Mouse (Mus musculus): ENCODE data around the gene Ube2c. TPM values are rescaled to one million over a fixed set of nuclear protein-coding genes. Genes with fewer than 3 reads are reported as not detected.

Gene Ube2c
- polyA plus RNA-seq, 3 experiments from 2014 or later = 7.9 to 171 (median 15.0) TPM

DNA sequence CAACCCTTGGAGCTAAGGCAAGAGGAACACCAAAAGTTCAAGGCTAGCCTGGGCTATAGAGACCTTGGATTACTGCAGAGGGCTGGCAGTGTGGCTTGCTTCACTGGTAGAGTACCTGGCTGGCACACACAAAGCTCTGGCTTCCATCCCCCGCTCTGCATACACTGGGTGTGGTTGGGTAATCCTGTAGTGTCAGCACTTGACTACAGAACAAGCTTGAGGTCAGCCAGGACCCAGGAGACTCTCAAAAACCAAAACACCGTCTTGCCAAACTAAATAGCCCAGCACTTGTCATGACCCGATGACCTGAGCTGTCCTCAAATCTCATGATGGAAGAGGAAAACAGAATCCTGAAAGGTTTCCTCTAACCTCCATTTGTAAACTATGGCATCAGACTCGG is 20.8 kb downstream of the Ube2c start:
- no peak for ATAC-seq

DNA sequence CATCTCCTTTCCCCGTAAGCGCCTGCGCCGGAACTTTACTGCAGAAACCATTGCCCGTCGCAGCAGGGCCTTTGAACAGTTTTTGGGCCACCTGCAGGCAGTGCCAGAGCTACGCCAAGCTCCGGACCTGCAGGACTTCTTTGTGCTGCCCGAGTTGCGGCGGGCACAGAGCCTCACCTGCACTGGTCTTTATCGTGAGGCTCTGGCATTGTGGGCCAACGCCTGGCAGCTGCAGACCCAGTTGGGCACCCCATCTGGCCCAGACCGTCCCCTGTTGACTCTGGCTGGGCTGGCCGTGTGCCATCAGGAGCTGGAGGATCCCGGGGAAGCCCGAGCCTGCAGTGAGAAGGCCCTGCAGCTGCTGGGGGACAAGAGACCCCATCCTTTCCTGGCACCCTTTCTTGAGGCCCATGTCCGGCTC is 22.2 kb downstream of the Ube2c start:
- no peak for ATAC-seq

DNA sequence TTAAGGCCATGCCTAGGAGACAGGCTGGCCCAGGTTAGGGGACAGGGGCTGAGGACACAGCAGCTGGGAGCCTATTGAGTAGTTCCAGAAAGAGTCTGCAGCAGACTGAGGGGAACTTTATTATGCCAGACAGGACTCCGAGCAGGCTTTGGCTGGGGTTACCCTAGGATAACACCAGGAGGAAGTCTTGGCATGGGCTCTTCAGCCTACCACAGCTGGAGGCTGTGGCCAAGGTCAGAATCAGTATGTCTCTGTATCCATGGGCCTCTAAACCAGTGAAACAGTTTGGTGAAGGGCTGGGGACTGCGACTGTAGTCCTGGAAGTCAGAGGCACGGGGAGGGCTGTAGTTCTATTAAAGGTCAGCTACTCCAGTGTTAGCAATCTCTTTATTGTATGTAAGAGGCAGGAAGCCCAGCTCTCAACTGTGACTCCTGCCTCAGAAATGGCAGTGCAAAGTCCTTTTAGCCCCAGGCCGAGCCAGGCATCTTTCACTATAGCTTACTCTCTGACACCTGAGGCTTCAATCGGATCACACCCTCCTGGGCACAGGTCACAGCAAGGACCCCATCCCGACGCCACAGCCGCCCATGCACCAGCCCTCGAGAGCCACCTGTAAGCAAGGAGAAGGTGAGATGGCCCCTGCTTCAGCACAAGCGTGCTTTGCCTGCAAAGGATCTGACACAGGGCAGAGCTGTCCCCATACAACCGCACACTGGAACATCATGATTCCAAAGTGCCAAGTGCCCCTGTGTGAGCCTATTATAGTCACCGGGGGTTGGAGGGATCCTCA is 22.9 kb downstream of the Ube2c start:
- ATAC-seq = no peak

DNA sequence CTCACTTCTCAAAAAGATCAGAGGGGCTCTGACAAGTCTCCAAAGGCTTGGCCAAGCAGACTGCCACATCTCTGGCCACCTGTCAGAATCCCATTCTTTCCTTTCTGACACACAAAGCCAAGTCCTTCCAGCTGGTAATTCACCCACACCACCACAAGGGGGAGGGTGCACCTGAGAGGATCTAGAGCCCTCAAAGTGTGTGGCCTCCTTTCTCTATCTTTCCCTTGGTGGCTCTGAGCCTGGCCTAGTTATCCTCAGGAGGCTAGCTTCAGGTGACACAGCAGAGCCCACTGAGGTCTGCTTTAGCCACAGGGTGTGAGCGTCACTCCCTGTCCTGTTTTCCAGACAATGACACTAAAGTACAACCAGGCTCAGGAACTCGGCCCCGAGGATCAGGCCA is 23.5 kb downstream of the Ube2c start:
- peak; percentile 60 for ATAC-seq

DNA sequence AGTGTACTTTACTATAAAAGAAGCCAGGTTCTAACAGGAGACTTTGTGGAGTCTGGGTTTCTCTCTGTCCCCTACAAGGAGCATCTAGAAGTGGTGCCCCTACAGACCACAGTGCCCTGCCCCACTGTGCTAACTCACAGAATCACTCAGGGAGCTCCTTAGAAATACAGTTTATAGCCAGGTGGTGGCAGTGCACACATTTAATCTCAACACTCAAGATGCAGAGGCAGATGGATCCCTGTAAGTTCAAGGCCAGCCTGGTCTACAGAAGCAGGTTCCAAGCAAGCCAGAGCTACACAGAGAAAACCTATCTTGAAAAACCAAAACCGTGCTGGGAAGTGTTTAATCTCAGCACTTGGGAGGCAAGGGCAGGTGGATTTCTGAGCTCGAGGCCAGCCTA is 24.1 kb downstream of the Ube2c start:
- peak; percentile 27 for ATAC-seq

DNA sequence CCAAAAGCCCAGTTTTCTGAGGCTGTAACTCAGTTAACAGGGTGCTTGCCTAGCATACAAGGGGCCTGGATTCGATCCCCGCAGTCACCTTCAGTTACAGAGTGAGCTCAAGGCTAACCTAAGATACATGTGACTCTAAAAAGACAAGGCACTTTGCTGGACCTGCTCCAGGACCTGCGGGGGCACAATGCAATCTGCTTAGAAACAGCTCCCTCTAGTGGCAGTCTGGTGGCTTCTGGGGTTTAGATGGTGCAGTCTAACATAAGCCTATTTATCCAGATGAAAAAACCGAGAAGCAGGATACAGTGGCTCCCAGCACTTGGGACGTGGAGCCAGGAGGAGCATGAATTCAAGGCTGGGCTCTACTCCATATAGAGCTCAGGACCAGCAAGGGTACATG is 24.6 kb downstream of the Ube2c start:
- peak; percentile 65 for ATAC-seq

DNA sequence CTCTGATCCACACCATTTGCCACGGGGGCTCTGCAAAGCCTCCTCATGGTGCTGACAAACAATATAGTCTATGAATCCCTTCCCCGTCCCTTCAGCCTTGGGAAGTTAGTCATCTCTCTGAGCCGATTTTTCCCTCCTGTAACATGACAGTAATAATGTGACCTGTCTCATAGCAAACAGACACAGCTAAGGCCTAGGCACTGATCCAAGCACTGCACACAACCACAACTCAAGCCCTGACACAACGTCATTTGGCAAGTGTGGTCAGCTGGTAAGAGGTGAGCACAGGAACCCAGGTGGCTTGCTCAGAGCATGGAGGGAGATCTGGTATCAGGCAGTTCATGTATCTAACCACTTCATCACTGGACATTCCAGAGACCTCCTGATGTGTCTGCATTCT is 26.2 kb downstream of the Ube2c start:
- ATAC-seq = no peak

DNA sequence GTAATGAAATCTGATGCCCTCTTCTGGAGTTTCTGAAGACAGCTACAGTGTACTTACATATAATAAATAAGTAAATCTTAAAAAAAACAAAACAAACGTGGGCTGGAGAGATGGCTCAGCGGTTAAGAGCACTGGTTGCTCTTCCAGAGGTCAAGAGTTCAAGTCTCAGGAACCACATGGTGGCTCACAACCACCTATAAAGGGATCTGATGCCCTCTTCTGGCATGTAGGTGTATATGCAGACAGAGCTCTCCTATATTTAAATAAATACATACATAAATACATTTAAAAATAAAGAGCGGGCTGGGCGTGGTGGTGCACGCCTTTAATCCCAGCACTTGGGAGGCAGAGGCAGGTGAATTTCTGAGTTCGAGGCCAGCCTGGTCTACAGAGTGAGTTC is 28.9 kb downstream of the Ube2c start:
- peak; percentile 41 for ATAC-seq

DNA sequence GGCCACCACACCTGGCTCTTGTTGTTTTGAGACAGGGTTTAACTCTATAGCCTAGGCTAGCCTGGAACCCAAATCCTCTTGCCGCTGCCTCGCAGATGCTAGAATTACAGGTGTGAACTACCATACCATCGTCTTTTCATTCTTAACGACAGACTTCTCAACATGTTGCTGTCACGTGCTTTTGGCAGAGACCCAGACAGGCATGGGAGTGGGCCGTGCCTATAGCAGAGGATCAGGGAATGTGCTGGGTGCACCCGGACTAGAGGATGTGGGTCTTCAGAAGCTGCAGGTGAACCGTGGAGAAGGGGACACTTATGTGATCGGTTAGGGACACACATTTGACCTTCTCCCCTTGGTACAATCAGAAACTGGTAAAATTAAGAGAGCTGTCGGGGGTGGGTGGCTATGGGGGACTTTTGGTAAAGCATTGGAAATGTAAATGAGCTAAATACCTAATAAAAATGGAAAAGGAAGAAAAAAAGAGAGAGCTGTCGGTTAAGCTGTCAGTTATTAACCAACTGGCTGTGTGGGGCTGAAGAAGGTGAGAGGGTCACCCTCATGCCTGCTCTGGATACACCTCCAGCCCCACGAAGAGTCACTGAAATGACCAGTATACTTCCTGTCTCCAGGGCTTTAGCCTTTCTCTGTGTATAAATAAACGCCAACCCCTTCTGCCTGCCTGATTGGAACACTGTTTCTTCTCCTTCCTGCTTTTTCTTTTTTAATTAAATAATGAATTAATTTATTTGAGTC is 30.7 kb downstream of the Ube2c start:
- ATAC-seq = no peak

DNA sequence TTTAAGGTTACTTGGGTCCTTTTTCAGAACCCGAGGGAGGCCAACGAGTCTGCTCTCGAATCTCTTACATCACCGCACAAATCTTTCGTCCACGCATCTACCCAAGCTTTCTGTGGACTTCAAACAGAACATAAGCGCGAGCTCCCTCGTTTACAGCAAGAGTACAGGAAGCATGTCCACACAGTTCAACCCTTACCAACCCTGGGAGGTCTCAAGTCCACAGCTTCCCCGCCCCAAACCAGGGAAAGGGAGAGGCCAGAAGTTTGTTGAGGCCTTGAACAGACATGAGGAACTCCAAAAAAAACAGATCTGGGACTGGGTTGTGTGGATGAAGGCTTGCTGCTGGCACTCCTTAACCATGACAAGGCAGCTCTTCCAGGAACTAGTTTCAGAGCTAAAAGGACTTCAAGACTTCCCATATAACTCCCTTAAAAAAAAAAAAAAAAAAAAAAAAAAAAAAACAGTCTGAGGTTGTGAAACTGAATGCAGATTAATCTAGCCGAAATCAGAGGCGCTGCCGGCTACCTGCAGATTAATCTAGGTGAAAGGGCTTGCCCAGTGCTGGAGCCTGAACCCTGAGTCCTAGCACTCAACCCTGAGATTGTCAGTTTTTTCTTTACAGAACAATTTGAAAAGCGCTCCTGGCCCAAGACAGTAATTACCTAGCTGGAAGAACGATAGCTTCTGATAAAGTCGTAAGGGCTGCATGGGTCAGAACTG is 33.7 kb downstream of the Ube2c start:
- ATAC-seq = no peak

DNA sequence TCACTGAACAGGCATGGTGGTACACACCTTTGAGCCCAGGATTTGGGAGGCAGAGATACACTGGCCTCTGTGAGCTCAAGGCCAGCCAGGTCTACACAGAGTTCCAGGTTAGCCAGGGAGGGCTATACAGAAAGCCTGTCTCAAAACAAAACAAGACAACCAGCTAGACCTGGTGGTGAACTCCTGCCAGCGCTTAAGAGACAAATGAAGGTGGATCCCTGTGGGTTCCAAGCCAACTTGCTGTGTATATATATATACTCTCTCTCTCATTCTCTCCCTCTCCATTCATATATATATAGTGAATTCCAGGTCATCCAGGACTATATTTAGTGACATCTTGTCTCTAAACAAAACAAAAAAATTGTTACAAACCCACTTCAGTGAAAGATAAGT is 34.2 kb downstream of the Ube2c start:
- ATAC-seq = no peak

DNA sequence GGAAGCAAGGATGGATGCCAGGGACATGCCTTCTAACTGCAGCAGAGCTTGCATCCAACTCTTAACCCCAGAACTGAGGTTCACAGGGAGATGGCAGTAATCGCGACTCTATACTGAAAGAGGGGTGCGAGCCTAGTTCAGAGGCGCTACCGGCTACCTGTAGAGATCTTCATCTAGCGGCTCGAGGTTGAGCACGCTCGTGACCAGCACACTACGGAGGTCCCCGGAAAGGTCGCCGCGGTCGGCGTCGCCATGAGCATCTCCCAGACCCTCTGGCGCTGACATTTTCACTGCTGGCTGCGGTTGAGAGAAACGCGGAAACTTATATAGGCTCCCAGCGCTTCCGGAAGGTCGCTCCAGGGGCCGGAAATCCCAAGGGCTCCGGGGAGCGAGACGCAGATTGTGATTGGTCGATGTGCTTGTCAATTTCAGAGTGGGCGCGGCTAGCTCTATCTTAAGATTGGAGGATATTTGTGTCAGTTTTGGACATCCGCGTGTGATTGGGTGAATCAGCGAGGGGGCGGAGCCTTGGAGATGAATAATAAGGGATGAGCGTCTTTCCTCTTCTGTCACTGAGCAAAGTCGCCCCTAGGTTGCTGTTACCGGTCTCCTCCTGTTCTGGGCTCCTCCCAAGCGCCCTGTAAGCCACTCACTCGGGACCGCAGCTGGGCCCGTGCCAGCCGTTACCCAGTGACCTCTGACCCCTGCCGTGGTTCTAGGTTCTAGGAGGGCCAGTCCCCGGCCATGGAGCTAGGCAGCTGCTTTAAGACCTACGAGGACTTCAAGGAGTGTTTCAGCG is 35.0 kb downstream of the Ube2c start, which contains the start of the genes Acot8 and Zswim3:
Gene Acot8 (minus strand): TSS at position 350 of the 799 bp plus-strand sequence.
Gene Zswim3 (plus strand): TSS at position 566 of the 799 bp plus-strand sequence.
- peak; percentile 97 for ATAC-seq

DNA sequence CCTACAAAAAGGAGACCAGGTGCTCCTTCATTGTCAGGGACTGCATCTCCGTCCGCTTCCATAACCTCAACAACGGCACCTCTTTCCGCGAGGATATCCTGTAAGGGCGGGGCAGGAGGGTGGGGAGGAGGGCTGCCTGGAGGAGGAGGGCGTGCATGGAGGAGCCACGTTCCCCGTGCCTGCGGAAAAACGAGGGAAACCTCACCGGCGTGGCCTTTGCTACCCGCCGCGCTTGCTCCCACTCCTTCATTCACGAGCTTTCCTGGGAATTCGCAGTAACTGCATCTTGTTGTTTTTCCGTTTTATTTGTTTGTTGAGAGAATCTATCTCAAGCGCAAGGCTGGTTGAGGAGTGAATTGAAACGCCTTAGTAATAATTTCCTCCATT is 35.6 kb downstream of the Ube2c start:
- peak; percentile 11 for ATAC-seq

DNA sequence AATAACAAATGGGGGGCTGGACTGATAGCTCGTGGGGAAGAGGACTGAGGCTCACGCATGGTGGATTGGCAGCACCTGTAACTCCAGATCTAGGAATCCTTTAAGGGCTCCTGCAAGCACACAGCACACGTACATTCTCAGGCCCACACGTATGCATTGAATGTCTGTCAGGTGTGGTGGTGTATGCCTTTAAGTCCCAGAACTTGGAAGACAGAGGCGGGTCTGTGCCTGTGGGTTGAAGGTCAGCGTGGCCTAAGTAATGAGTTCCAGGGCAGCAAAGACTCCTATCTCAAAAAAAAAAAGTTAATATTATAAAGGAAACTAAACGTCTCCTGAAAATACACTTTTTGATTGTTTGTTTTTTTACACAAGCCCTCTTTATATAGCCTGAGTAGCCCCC is 36.9 kb downstream of the Ube2c start:
- no peak for ATAC-seq

DNA sequence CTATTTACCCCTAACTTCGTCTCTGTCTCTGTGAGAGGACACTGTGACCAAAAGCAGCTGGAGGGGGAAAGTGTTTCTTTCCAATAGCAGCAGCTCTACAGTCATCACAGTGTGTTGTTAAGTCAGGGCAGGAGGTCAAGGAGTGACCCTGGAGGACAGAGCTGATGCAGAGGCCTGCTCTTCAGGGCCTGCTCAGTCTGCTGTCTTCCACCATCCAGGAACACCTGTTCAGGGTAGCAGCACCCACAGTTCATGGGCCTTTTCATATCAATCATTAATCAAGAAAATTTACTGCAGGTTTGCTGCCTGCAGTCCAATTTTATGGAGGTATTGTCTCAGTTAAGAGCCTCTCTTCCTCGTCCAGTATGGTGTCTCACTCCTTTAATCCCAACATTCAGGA is 43.9 kb downstream of the Ube2c start:
- ATAC-seq = no peak

DNA sequence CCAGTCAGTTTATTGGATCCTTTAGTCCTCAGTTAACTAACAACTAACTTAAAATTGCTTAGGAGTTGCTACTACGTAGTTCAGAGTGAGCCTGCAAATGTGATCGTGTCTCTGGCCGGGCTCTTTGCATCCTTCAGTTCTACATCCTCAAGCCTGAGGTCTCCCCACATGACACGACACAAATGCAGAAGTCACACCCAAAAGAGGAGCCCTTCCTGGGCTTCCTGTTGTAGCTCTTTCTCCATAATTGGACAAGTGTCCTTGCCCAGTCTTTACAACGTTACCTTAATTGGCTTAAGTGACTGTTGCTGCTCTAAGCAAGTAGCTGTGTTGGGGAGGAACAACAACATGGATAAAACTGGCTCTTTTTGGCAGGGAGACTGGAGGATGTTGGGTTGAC is 45.6 kb downstream of the Ube2c start:
- no peak for ATAC-seq

DNA sequence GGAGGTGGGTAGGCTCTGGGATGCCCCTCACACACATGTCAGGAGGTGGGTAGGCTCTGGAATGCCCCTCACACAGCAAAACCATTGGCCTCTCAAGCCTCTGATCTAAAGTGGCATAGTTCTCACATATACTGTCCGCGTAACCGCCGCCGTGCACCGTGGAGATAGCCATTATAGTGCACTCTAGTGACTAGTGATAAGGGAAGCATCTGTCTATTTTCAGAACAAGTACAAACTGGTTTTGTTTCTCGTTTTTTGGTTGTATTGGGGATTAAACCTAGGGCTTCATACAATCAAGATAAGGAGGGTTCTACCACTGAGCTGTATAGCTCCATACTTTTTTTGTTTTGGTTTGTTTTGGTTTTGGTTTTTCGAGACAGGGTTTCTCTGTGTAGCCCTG is 46.1 kb downstream of the Ube2c start:
- no peak for ATAC-seq

DNA sequence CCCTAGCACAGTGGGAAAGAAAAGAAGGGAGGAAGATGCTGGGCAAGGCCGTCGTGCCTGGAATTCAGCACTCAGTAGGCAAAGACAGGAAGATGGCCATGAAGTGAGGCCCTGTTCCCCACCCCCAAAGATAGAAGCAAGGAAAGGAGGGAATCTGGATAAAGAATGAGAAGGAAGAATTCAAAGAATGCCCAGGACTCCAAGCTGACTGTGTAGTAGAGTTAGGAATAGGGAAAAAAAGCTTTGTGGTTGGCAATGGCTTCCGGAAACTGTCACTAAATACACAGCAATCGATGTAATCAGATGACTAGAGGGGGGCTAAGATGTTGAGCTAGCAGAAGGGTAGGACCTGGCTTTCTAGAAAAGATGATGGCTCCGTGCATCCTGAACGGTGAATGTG is 47.5 kb downstream of the Ube2c start:
- ATAC-seq = no peak

DNA sequence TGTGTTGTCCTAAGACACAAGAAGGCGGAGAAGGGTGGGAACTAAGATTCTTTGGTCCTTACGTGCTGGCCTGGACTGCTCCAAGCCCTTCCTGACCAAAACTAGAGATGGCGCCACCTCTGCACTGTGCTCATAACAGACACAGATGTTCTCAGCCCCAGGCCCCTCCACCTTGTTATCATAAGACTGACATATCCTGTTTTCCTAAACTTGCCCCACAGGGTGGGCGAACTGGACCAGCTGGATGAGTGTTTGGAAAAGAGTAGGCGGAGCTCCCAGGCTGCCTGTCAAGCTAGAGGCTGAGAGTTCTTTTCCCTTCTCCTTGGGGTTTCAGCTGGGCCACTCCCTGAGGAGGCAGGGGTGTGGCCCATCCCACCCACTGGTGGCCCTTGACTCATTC is 48.0 kb downstream of the Ube2c start:
- no peak for ATAC-seq

DNA sequence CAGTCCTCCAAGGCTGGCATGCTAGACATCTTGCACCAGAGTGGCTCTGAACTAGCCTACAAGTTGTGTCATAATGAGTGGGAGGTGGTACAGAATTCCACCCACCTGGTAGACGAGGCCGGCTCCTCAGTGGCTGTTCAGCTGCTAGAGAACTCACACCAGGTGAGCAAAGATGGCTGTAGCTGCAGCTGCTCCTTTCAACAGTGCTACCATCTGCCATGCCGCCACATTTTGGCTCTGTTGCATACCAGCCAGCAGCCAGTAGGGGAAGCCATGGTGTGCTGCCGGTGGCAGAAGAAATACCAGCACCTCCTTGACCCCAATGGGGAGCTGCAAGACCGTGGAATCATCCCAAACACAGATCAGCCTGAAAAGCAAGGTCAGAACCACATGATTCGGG is 51.4 kb downstream of the Ube2c start:
- no peak for ATAC-seq

DNA sequence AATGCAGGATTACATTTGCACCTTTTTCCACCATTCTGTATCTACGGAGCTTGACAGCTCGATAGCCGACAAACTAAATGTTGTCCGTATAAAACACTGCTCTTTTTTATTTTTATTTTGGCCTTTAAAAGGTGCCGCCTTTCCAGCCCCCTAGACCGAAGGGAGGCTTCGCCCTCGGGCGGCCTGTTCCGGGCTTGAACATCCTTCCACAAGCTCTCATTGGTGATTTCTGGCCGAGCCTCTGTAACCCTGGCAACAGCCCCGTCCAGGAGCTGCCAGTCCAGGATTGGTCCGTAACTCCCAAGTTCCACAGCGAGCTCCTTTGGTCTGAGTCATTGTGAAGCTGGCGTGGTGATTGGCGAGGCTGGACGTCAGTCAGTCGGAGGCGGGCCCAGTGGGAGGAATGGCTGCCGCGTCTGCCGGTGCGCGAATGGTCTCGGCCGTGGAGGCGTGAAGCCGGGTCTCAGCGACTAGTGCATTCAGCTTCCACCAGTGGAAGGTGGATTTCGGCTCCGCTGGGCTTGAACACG is 53.0 kb downstream of the Ube2c start, which contains the start of gene Zswim1:
Gene Zswim1 (plus strand): TSS at position 51 of the 530 bp plus-strand sequence.
- peak; percentile 100 for ATAC-seq

DNA sequence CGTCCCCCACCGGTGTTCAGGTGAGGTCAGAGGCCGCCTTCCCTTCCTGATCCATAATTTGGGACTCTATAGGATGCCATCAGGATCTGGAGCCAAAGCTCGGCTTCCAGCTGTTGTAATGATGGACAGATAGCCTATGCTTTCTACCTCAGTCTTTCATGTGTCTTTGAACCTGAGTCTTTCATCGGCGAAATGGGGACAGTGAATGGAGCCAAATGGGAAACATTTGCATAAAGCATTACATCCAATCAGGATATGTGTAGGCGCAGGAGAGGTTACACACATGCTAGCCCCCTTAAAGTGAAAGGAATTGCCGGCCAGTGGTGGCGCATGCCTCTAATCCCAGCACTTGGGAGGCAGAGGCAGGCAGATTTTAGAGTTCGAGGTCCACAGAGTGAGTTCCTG is 53.5 kb downstream of the Ube2c start:
- peak; percentile 6 for ATAC-seq

Measured in inflammation-experienced regulatory T-cells, adult 6 months (primary cell).